Mouse (Mus musculus): ENCODE measurements at regions not wholly inside any gene's neighbourhood (a gene's known extent, or its start where the extent isn't known, plus 50 kb on each side); places are given as distances from the start of the nearest gene placed in this dataset.

- TF ChIP-seq POLR2A (IDR thresholded peaks at IDR 0.05; ENCODE audit: insufficient read depth, low read depth, low read length): no peak
- TF ChIP-seq CTCF (IDR thresholded peaks at IDR 0.05): no peak
- TF ChIP-seq EP300 (IDR thresholded peaks at IDR 0.05; ENCODE audit: insufficient read depth, low read depth, low read length): no peak
Observed at GRCm38 (mm10) chr11:40545537-40545936, 149.5 kb downstream of the Mat2b start.
